Mouse (Mus musculus) urinary bladder, postnatal 36 days (tissue): ENCODE measurements around the gene Atg10.
A peak's percentile ranks its signal among the peaks of the same experiment; 100 is the strongest.

Source experiments
- DNase-seq, 2 experiments: peaks; one replicate each; pipeline ENCODE4 v3.0.0; 2022; ENCODE audit warnings: low spot score in 2 of 2, mixed read lengths in 1 of 2

Gene Atg10

GRCm38 (mm10) chr13:91178428-91179160 lies 45.2 kb downstream of the Atg10 start:
- peak; percentile 50 to 66 for DNase-seq

GRCm38 (mm10) chr13:91175347-91175746 lies 48.4 kb downstream of the Atg10 start:
- no peak for DNase-seq

- DNase-seq = no peak
These were observed 51.8 kb downstream of the Atg10 start for GRCm38 (mm10) chr13:91171766-91172491.

- DNase-seq = no peak
These were observed 52.6 kb downstream of the Atg10 start for GRCm38 (mm10) chr13:91171205-91171604.

GRCm38 (mm10) chr13:91169529-91170319 lies 54.0 kb downstream of the Atg10 start:
- DNase-seq = no peak

GRCm38 (mm10) chr13:91168486-91168885 lies 55.3 kb downstream of the Atg10 start:
- DNase-seq = no peak

GRCm38 (mm10) chr13:91167561-91167960 lies 56.2 kb downstream of the Atg10 start:
- no peak for DNase-seq

GRCm38 (mm10) chr13:91166286-91166685 lies 57.5 kb downstream of the Atg10 start:
- DNase-seq = peak; percentile 32 to 33

GRCm38 (mm10) chr13:91165200-91165599 lies 58.6 kb downstream of the Atg10 start:
- DNase-seq = peak; percentile 32 to 46

GRCm38 (mm10) chr13:91163292-91163691 lies 60.5 kb downstream of the Atg10 start:
- no peak for DNase-seq

GRCm38 (mm10) chr13:91162452-91162851 lies 61.3 kb downstream of the Atg10 start:
- DNase-seq = no peak

- no peak for DNase-seq
These were observed 63.2 kb downstream of the Atg10 start for GRCm38 (mm10) chr13:91160616-91161015.

- no peak for DNase-seq
These were observed 63.9 kb downstream of the Atg10 start for GRCm38 (mm10) chr13:91159881-91160280.

- no peak for DNase-seq
These were observed 65.8 kb downstream of the Atg10 start for GRCm38 (mm10) chr13:91157941-91158340.

GRCm38 (mm10) chr13:91157429-91157828 lies 66.3 kb downstream of the Atg10 start:
- no peak for DNase-seq

GRCm38 (mm10) chr13:91156949-91157348 lies 66.8 kb downstream of the Atg10 start:
- DNase-seq = no peak

- DNase-seq = no peak
These were observed 67.5 kb downstream of the Atg10 start for GRCm38 (mm10) chr13:91156308-91156707.

- no peak for DNase-seq
These were observed 68.2 kb downstream of the Atg10 start for GRCm38 (mm10) chr13:91155429-91156207.

GRCm38 (mm10) chr13:91154622-91155021 lies 69.1 kb downstream of the Atg10 start:
- no peak for DNase-seq

GRCm38 (mm10) chr13:91136337-91136736 lies 87.4 kb downstream of the Atg10 start:
- DNase-seq = no peak

GRCm38 (mm10) chr13:91133334-91133890 lies 90.4 kb downstream of the Atg10 start:
- no peak for DNase-seq
